Mouse (Mus musculus) heart, embryonic 14.5 days (tissue): ENCODE measurements at regions not wholly inside any gene's neighbourhood (a gene's known extent, or its start where the extent isn't known, plus 50 kb on each side); places are given as distances from the start of the nearest gene placed in this dataset.

Experiments used
- ATAC-seq: fragments of 200-750 bp; cut with Nextera tagmentation; 2 replicates; pipeline ENCODE4 v1.8.0; 2017; ENCODE audit warnings: low read depth, moderate TSS enrichment; ENCODE audit not compliant: insufficient number of reproducible peaks, insufficient read depth, low FRiP score
- H3K27ac ChIP-seq, 2 experiments: fragments of 200-500 bp in 1 of 2; fragments of 300-500 bp in 1 of 2; sonication (generic) in 1 of 2; replicated peaks in 1 of 2; 2 replicates each; pipeline ENCODE4 v1.5.1; 2012 to 2014; ENCODE audit warnings: low read depth in 2 of 2, low read length in 2 of 2, control low read depth in 1 of 2, mild to moderate bottlenecking in 1 of 2, mixed read lengths in 1 of 2; ENCODE audit not compliant: control insufficient read depth in 1 of 2, insufficient read depth in 1 of 2
- H3K27me3 ChIP-seq: fragments of 300-500 bp; sonication (generic); 2 replicates; pipeline ENCODE4 v1.6.1; 2014; ENCODE audit warnings: mild to moderate bottlenecking, low read length, control low read depth; ENCODE audit not compliant: control insufficient read depth, insufficient read depth
- H3K36me3 ChIP-seq: fragments of 300-500 bp; sonication (generic); 2 replicates; pipeline ENCODE4 v1.6.1; 2014; ENCODE audit warnings: mild to moderate bottlenecking, control low read depth, low read length, mixed read lengths; ENCODE audit not compliant: control insufficient read depth, insufficient read depth
- H3K4me1 ChIP-seq, 2 experiments: fragments of 200-500 bp in 1 of 2; fragments of 300-500 bp in 1 of 2; sonication (generic) in 1 of 2; 2 replicates each; pipeline ENCODE4 v1.6.1; 2012 to 2014; ENCODE audit warnings: low read length in 2 of 2, control low read depth in 1 of 2, mixed read lengths in 1 of 2; ENCODE audit not compliant: control insufficient read depth in 2 of 2, insufficient read depth in 2 of 2
- H3K4me2 ChIP-seq: fragments of 300-500 bp; sonication (generic); 2 replicates; pipeline ENCODE4 v1.6.1; 2014; ENCODE audit warnings: mild to moderate bottlenecking, low read length
- H3K4me3 ChIP-seq, 2 experiments: fragments of 200-500 bp in 1 of 2; fragments of 300-500 bp in 1 of 2; sonication (generic) in 1 of 2; 2 replicates each; pipeline ENCODE4 v1.5.1; 2012 to 2014; ENCODE audit warnings: low read length in 2 of 2, mild to moderate bottlenecking in 2 of 2, control low read depth in 1 of 2, low read depth in 1 of 2, moderate library complexity in 1 of 2; ENCODE audit not compliant: control insufficient read depth in 1 of 2, insufficient read depth in 1 of 2
- H3K9ac ChIP-seq: fragments of 300-500 bp; sonication (generic); 2 replicates; pipeline ENCODE4 v1.6.1; 2014; ENCODE audit warnings: mild to moderate bottlenecking, low read length
- H3K9me3 ChIP-seq: fragments of 300-500 bp; sonication (generic); 2 replicates; pipeline ENCODE4 v1.6.1; 2016; ENCODE audit warnings: low read length, control low read depth; ENCODE audit not compliant: control insufficient read depth
- WGBS: fragments of 180-500 bp; shearing (Covaris S2); extraction: QIAGEN DNeasy Blood & Tissue Kit; methylation state at CpG from one replicate; pipeline ENCODE4 v1.1.7; 2014; 5-methylcytosine and 5-hydroxymethylcytosine counted together

GRCm38 (mm10) chr4:81827453-81827852 lies 384.8 kb upstream of the Mpdz start:
- no peaks in the 10 kb centered on the region for H3K9me3 ChIP-seq
- H3K27me3 ChIP-seq: no peaks in the 10 kb centered on the region
- ATAC-seq: no peak
- H3K4me1 ChIP-seq: peaks cover 4 to 37% of the 10 kb centered on the region in 2 experiments; a peak in 3 of 4 replicates
- H3K4me2 ChIP-seq: no peak overlapping the region
- no peak overlapping the region for H3K27ac ChIP-seq
- H3K36me3 ChIP-seq: no peaks in the 10 kb centered on the region
- no peak overlapping the region for H3K9ac ChIP-seq
- H3K4me3 ChIP-seq: no peak overlapping the region
- 82% methylated on average over 4 of the region's 4 CpGs for WGBS

GRCm38 (mm10) chr4:81825966-81826365 lies 383.4 kb upstream of the Mpdz start:
- H3K36me3 ChIP-seq: no peaks in the 10 kb centered on the region

GRCm38 (mm10) chr4:81823566-81823965 lies 381.0 kb upstream of the Mpdz start:
- Histone ChIP-seq H3K4me2 (no peak overlapping the region), H3K9ac (no peak overlapping the region), H3K4me3 (no peak overlapping the region), H3K27ac (peak overlapping the region in 1 of 2 experiments; percentile 51; a peak in 3 of 4 replicates), H3K27me3 (no peaks in the 10 kb centered on the region), H3K4me1 (peaks cover 0 to 25% of the 10 kb centered on the region in 2 experiments; a peak in 3 of 4 replicates), H3K9me3 (no peaks in the 10 kb centered on the region), H3K36me3 (no peaks in the 10 kb centered on the region)
- ATAC-seq: no peak
- 53% methylated on average over 3 of the region's 3 CpGs for WGBS

More at GRCm38 (mm10) chr4:81825966-81826365, 383.4 kb upstream of the Mpdz start:
- Histone ChIP-seq H3K4me3 (no peak overlapping the region), H3K27me3 (no peaks in the 10 kb centered on the region), H3K4me1 (peaks cover 4 to 37% of the 10 kb centered on the region in 2 experiments; a peak in 3 of 4 replicates), H3K9me3 (no peaks in the 10 kb centered on the region), H3K27ac (peak overlapping the region in 1 of 2 experiments; percentile 45; a peak in 3 of 4 replicates), H3K4me2 (no peak overlapping the region), H3K9ac (no peak overlapping the region)
- ATAC-seq: peak; percentile 68; the same call in 1 of the 2 replicates

GRCm38 (mm10) chr4:81789274-81789673 lies 346.7 kb upstream of the Mpdz start:
- no peak overlapping the region for H3K4me3 ChIP-seq
- no peak overlapping the region for H3K9ac ChIP-seq
- no peaks in the 10 kb centered on the region for H3K4me1 ChIP-seq
- no peaks in the 10 kb centered on the region for H3K36me3 ChIP-seq
- H3K27ac ChIP-seq: no peak overlapping the region
- no peak overlapping the region for H3K4me2 ChIP-seq
- no peaks in the 10 kb centered on the region for H3K9me3 ChIP-seq
- ATAC-seq: no peak
- H3K27me3 ChIP-seq: no peaks in the 10 kb centered on the region
- WGBS: 85% methylated on average over 2 of the region's 2 CpGs

GRCm38 (mm10) chr4:81788636-81789035 lies 346.0 kb upstream of the Mpdz start:
- Histone ChIP-seq H3K4me1 (no peaks in the 10 kb centered on the region), H3K4me2 (no peak overlapping the region), H3K9ac (no peak overlapping the region), H3K27me3 (no peaks in the 10 kb centered on the region), H3K9me3 (no peaks in the 10 kb centered on the region), H3K27ac (no peak overlapping the region), H3K36me3 (no peaks in the 10 kb centered on the region), H3K4me3 (no peak overlapping the region)
- ATAC-seq: no peak
- WGBS: 79% methylated on average over 8 of the region's 8 CpGs

GRCm38 (mm10) chr4:81781971-81782370 lies 339.4 kb upstream of the Mpdz start:
- no peak overlapping the region for H3K4me3 ChIP-seq

GRCm38 (mm10) chr4:81766705-81767104 lies 324.1 kb upstream of the Mpdz start:
- Histone ChIP-seq H3K27ac (no peak overlapping the region), H3K4me3 (no peak overlapping the region), H3K4me2 (no peak overlapping the region), H3K27me3 (no peaks in the 10 kb centered on the region), H3K9ac (no peak overlapping the region), H3K4me1 (peaks cover 15 to 23% of the 10 kb centered on the region in 2 experiments), H3K36me3 (no peaks in the 10 kb centered on the region), H3K9me3 (no peaks in the 10 kb centered on the region)
- 63% methylated on average over 5 of the region's 5 CpGs for WGBS
- no peak for ATAC-seq

More at GRCm38 (mm10) chr4:81781971-81782370, 339.4 kb upstream of the Mpdz start:
- H3K27me3 ChIP-seq: no peaks in the 10 kb centered on the region
- no peak overlapping the region for H3K4me2 ChIP-seq
- no peaks in the 10 kb centered on the region for H3K36me3 ChIP-seq
- H3K4me1 ChIP-seq: peaks cover 0 to 11% of the 10 kb centered on the region in 2 experiments; a peak in 2 of 4 replicates
- no peak for ATAC-seq
- no peak overlapping the region for H3K9ac ChIP-seq
- 78% methylated on average over 1 of the region's 1 CpGs for WGBS
- no peak overlapping the region for H3K27ac ChIP-seq
- no peaks in the 10 kb centered on the region for H3K9me3 ChIP-seq
